Comparison of ENCODE assay signal across 19 mouse cellular contexts in the genomic region with DNA sequence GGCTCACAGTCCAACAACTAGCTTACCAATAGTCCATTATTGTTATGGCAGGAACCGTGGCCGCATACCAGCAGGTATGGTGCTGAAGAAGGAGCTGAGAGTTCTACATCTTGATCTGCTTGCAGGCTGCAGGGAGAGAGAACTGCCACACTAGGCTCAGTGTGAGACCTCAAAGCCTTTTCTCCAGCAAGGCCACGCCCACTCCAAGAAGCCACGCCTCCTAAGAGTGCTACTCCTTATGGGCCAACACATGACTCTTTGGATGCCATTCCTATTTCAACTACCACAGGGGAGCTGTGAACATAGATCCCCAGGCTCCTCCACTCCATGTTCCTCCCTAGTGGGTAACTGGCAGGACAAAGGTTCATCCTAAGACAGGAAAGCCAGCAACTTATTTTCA. TPM values are rescaled to one million over a fixed set of nuclear protein-coding genes. Genes with fewer than 3 reads are reported as not detected.
DNase-seq lines count a peak whose midpoint lies in the region; ATAC-seq and TF ChIP-seq lines count a peak whose summit lies in the region.
"Had no signal": no experiment of that assay in that cellular context is flagged by ENCODE, and none has a peak within 500 bp of the region (broad histone marks: within the 10 kb centered on the region; RNA-seq: fewer than 3 reads in every experiment).

No protein-coding gene starts in this region.

- in situ Hi-C loops in CH12.LX (cut with MboI; ENCODE audit: low pct_ligation_motif_present, low pct_unique_long_range_greater_than_20kb, low sequenced_read_pairs): no loop called here
- in situ Hi-C loops in ES-E14 (cut with MboI; ENCODE audit: low sequenced_read_pairs in 2 of 2, unreplicated experiment in 2 of 2): no loop called here

- H3K4me2 ChIP-seq in liver, embryonic 12.5 days: no peak overlapping the region
- H3K4me2 ChIP-seq in liver, postnatal 0 days (ENCODE audit: low read depth, low read length): no peak overlapping the region
- H3K4me2 ChIP-seq in CH12.LX (ENCODE audit: insufficient read depth, low read depth, poor library complexity, severe bottlenecking): no peak overlapping the region
- H3K4me2 ChIP-seq: embryonic facial prominence, embryonic 12.5 days; forebrain, embryonic 15.5 days; heart, embryonic 13.5 days; hindbrain, embryonic 15.5 days had no signal

- dilution Hi-C loops in CH12.LX (cut with MboI; ENCODE audit: extremely low pct_ligation_motif_present, extremely low pct_unique_long_range_greater_than_20kb, low sequenced_read_pairs): no loop called here

- H3K27me3 ChIP-seq in liver, embryonic 12.5 days (replicated peaks): no peaks in the 10 kb centered on the region
- no peaks in the 10 kb centered on the region for H3K27me3 ChIP-seq in liver, postnatal 0 days (ENCODE audit: insufficient read depth, low read length)
- H3K27me3 ChIP-seq in CH12.LX (replicated peaks): no peaks in the 10 kb centered on the region
- H3K27me3 ChIP-seq: embryonic facial prominence, embryonic 12.5 days; forebrain, embryonic 15.5 days; heart, embryonic 13.5 days; hindbrain, embryonic 15.5 days had no signal

- no peak for DNase-seq in liver, postnatal 0 days
- DNase-seq in CH12.LX (ENCODE audit: extremely low read depth): peak; percentile 8
- peak; percentile 48 for DNase-seq in ES-E14 (ENCODE audit: low read depth, low spot score)
- DNase-seq in testis, postnatal 10 days (ENCODE audit: low spot score): peak; percentile 50
- DNase-seq in B cell, adult 2 months: no peak
- no peak for DNase-seq in T-cell, adult 2 months (ENCODE audit: low spot score)
- DNase-seq: adrenal gland, postnatal 10 days; cerebellum, adult 11-12 months; cerebellum, adult 9-10 months; cerebellum, postnatal 25 days; gastrocnemius, postnatal 36 days; heart, adult 11 months; heart, postnatal 36 days had no signal

- H3K4me3 ChIP-seq in liver, embryonic 12.5 days: no peak overlapping the region
- no peak overlapping the region for H3K4me3 ChIP-seq in liver, postnatal 0 days (ENCODE audit: low read depth, low read length)
- H3K4me3 ChIP-seq in CH12.LX (replicated peaks in 1 of 3; ENCODE audit: low read depth in 2 of 3, low read length in 2 of 3, poor library complexity in 1 of 3): no peak overlapping the region
- H3K4me3 ChIP-seq in ES-E14 (ENCODE audit: insufficient read depth in 1 of 2, low read depth in 1 of 2, low read length in 2 of 2, poor library complexity in 1 of 2, severe bottlenecking in 1 of 2): no peak overlapping the region
- H3K4me3 ChIP-seq: embryonic facial prominence, embryonic 12.5 days; forebrain, embryonic 15.5 days; heart, embryonic 13.5 days; hindbrain, embryonic 15.5 days had no signal

- no peaks in the 10 kb centered on the region for H3K4me1 ChIP-seq in liver, embryonic 12.5 days
- no peaks in the 10 kb centered on the region for H3K4me1 ChIP-seq in liver, postnatal 0 days (ENCODE audit: insufficient read depth)
- H3K4me1 ChIP-seq in CH12.LX (ENCODE audit: control insufficient read depth in 1 of 2, insufficient read depth in 2 of 2) (no peaks in the 10 kb centered on the region), ES-E14 (ENCODE audit: control insufficient read depth in 2 of 2, insufficient read depth in 2 of 2, low read length in 2 of 2, poor library complexity in 1 of 2) (no peaks in the 10 kb centered on the region)
- H3K4me1 ChIP-seq: embryonic facial prominence, embryonic 12.5 days; forebrain, embryonic 15.5 days; heart, embryonic 13.5 days; hindbrain, embryonic 15.5 days had no signal

- no peak overlapping the region for H3K9ac ChIP-seq in liver, embryonic 12.5 days
- no peak overlapping the region for H3K9ac ChIP-seq in liver, postnatal 0 days (replicated peaks)
- H3K9ac ChIP-seq in CH12.LX (ENCODE audit: insufficient read depth, low read depth) (no peak overlapping the region), ES-E14 (ENCODE audit: insufficient read depth, low read depth, low read length, poor library complexity, severe bottlenecking) (no peak overlapping the region)
- H3K9ac ChIP-seq: embryonic facial prominence, embryonic 12.5 days; forebrain, embryonic 15.5 days; heart, embryonic 13.5 days; hindbrain, embryonic 15.5 days had no signal

- H3K27ac ChIP-seq in liver, embryonic 12.5 days: no peak overlapping the region
- no peak overlapping the region for H3K27ac ChIP-seq in liver, postnatal 0 days (ENCODE audit: low read depth)
- no peak overlapping the region for H3K27ac ChIP-seq in CH12.LX (ENCODE audit: insufficient read depth, low read depth)
- no peak overlapping the region for H3K27ac ChIP-seq in ES-E14 (ENCODE audit: insufficient read depth, low read depth, low read length, poor library complexity, severe bottlenecking)
- H3K27ac ChIP-seq: embryonic facial prominence, embryonic 12.5 days; forebrain, embryonic 15.5 days; heart, embryonic 13.5 days; hindbrain, embryonic 15.5 days had no signal

- no peaks in the 10 kb centered on the region for H3K79me2 ChIP-seq in CH12.LX (replicated peaks; ENCODE audit: control insufficient read depth, extremely low read depth, insufficient read depth, poor library complexity, severe bottlenecking)

- H3K9me3 ChIP-seq in liver, embryonic 12.5 days (replicated peaks): no peaks in the 10 kb centered on the region
- H3K9me3 ChIP-seq in liver, postnatal 0 days (ENCODE audit: low read length): no peaks in the 10 kb centered on the region
- H3K9me3 ChIP-seq in CH12.LX (replicated peaks; ENCODE audit: low read length) (no peaks in the 10 kb centered on the region), ES-E14 (ENCODE audit: control insufficient read depth, insufficient read depth, low read depth, low read length) (no peaks in the 10 kb centered on the region)
- H3K9me3 ChIP-seq: embryonic facial prominence, embryonic 12.5 days; forebrain, embryonic 15.5 days; G1E; heart, embryonic 13.5 days; hindbrain, embryonic 15.5 days had no signal

- ATAC-seq in liver, embryonic 12.5 days: 0 out of 2 replicates have a peak, but pooled peaks have one; percentile 15
- ATAC-seq in liver, postnatal 0 days: no peak
- ATAC-seq: forebrain, embryonic 15.5 days had no signal

- no peaks in the 10 kb centered on the region for H3K36me3 ChIP-seq in liver, embryonic 12.5 days
- no peaks in the 10 kb centered on the region for H3K36me3 ChIP-seq in liver, postnatal 0 days (replicated peaks; ENCODE audit: insufficient read depth, low read length)
- no peaks in the 10 kb centered on the region for H3K36me3 ChIP-seq in CH12.LX (replicated peaks in 1 of 2; ENCODE audit: control insufficient read depth in 1 of 2, insufficient read depth in 1 of 2, low read length in 1 of 2)
- no peaks in the 10 kb centered on the region for H3K36me3 ChIP-seq in ES-E14 (ENCODE audit: control insufficient read depth, insufficient read depth, low read length, poor library complexity, severe bottlenecking)
- H3K36me3 ChIP-seq: embryonic facial prominence, embryonic 12.5 days; forebrain, embryonic 15.5 days; G1E; heart, embryonic 13.5 days; hindbrain, embryonic 15.5 days had no signal

- no peak for TF ChIP-seq RAD21 in CH12.LX (IDR thresholded peaks at IDR 0.05; ENCODE audit: low read depth, low read length)

- TF ChIP-seq EP300 in liver, postnatal 0 days (IDR thresholded peaks at IDR 0.05; ENCODE audit: low read depth): no peak
- no peak for TF ChIP-seq EP300 in CH12.LX (IDR thresholded peaks at IDR 0.05; ENCODE audit: low read length)

- TF ChIP-seq POLR2A in CH12.LX (IDR thresholded peaks at IDR 0.05; ENCODE audit: low read depth, low read length): no peak

- no peak for TF ChIP-seq CTCF in liver, postnatal 0 days (IDR thresholded peaks at IDR 0.05; ENCODE audit: low read depth)
- TF ChIP-seq CTCF in CH12.LX (conservative IDR thresholded peaks at IDR 0.05 in 1 of 2, IDR thresholded peaks at IDR 0.05 in 1 of 2; ENCODE audit: low read depth in 2 of 2, low read length in 2 of 2): no peak

- 55% methylated on average over 4 of the region's 4 CpGs for WGBS in liver, embryonic 12.5 days (ENCODE audit: insufficient replicate concordance)
- 63% methylated on average over 4 of the region's 4 CpGs for whole genome bisulfite sequencing in liver, postnatal 0 days (ENCODE audit: insufficient replicate concordance)

TF ChIP-seq in CH12.LX, 34 proteins besides CTCF, POLR2A, EP300 and RAD21 (continues in another document):
- no peak for TF ChIP-seq MEF2A (IDR thresholded peaks at IDR 0.05; ENCODE audit: borderline replicate concordance, low read depth, low read length)
- no peak for TF ChIP-seq USF2 (conservative IDR thresholded peaks at IDR 0.05; ENCODE audit: low read depth, low read length)
- TF ChIP-seq HCFC1 (IDR thresholded peaks at IDR 0.05; ENCODE audit: low read depth, low read length): no peak
- TF ChIP-seq RCOR1 (conservative IDR thresholded peaks at IDR 0.05; ENCODE audit: low read depth, low read length): no peak
- TF ChIP-seq MAZ (IDR thresholded peaks at IDR 0.05; ENCODE audit: low read depth, low read length): no peak
- no peak for TF ChIP-seq MYC (IDR thresholded peaks at IDR 0.05; ENCODE audit: low read depth, low read length)
- TF ChIP-seq BHLHE40 (IDR thresholded peaks at IDR 0.05; ENCODE audit: low read depth, low read length): no peak
- no peak for TF ChIP-seq TCF12 (IDR thresholded peaks at IDR 0.05; ENCODE audit: low read depth, low read length)
- TF ChIP-seq PAX5 (IDR thresholded peaks at IDR 0.05; ENCODE audit: low read length): no peak
- TF ChIP-seq TBP (conservative IDR thresholded peaks at IDR 0.05; ENCODE audit: low read depth, low read length): no peak

TF ChIP-seq in ES-E14, 5 proteins besides CTCF, POLR2A, EP300 and RAD21:
- TF ChIP-seq MAFK (IDR thresholded peaks at IDR 0.05; ENCODE audit: insufficient read depth, low read depth, low read length): no peak
- TF ChIP-seq ZC3H11A (IDR thresholded peaks at IDR 0.05; ENCODE audit: borderline replicate concordance, low read depth, low read length): no peak
- no peak for TF ChIP-seq CHD2 (IDR thresholded peaks at IDR 0.05; ENCODE audit: low read depth, low read length)
- no peak for TF ChIP-seq HCFC1 (IDR thresholded peaks at IDR 0.05; ENCODE audit: borderline replicate concordance, insufficient read depth, low read length)
- TF ChIP-seq ZNF384 (IDR thresholded peaks at IDR 0.05; ENCODE audit: low read depth, low read length): no peak

RNA-seq across cellular contexts. Expression of a gene that starts 48.0 kb away (rescaled TPM):
- 47.7 and 49.0 TPM in 2 replicates for polyA plus RNA-seq in liver, embryonic 12.5 days (2016; fragmentation: Nextera tagmentation; extraction: Ambion mirVana)
- 70.9 and 73.1 TPM in 2 replicates for polyA plus RNA-seq in liver, postnatal 0 days (2015; fragmentation: Nextera tagmentation; extraction: Ambion mirVana)
- 48.3 and 49.0 TPM in 2 replicates for total RNA-seq in CH12.LX (2012; rRNA removed)
- total RNA-seq in CH12.LX (2014; rRNA removed): 86.2 and 90.6 TPM in 2 replicates
- polyA plus RNA-seq in CH12.LX (2012; ENCODE audit: insufficient read length, low read depth): 46.5 and 66.8 TPM in 2 replicates
- total RNA-seq in ES-E14 (2012; rRNA removed): 42.9 and 52.8 TPM in 2 replicates

Comparison
In these comparisons a context has a peak if more than half of its experiments do, and no peak if none do; other contexts are left out.
1. DNase-seq: peak in CH12.LX (single experiment), ES-E14 (single experiment) and testis, postnatal 10 days (single experiment); none in liver, postnatal 0 days (single experiment), B cell, adult 2 months (0 of 2) and T-cell, adult 2 months (single experiment).